Mouse (Mus musculus) heart, postnatal 10 days (tissue): ENCODE measurements around the gene Olfr917. TPM values are rescaled to one million over a fixed set of nuclear protein-coding genes. Genes with fewer than 3 reads are reported as not detected.

ENCODE experiments used
- DNase-seq, 2 experiments: peaks; one replicate each; pipeline ENCODE4 v3.0.0; 2021
- intact Hi-C: fragments of 180-260 bp; cut with DNase I; formaldehyde crosslinking; loops from one replicate; pipeline ENCODE4 v1.15.1; 2025
- total RNA-seq, 2 experiments: library from RNA; stranded (reverse); gene quantifications; 2 replicates each; pipeline ENCODE4 v1.2.3; 2021

Gene Olfr917
- total RNA-seq = not detected

- intact Hi-C loops = no loop called here
- DNase-seq = no peak
Measured at GRCm38 (mm10) chr9:38665742-38666141, at the start of gene Olfr917. Gene Olfr917 (minus strand): TSS chr9:38665842.

- intact Hi-C loops = no loop called here
- DNase-seq = no peak
Measured at GRCm38 (mm10) chr9:38674501-38674900, 8.9 kb upstream of the Olfr917 start, which contains the start of gene Olfr918. Gene Olfr918 (minus strand): TSS chr9:38674601.

- no peak for DNase-seq
- intact Hi-C loops = no loop called here
Measured at GRCm38 (mm10) chr9:38672887-38673286, 7.2 kb upstream of the Olfr917 start.

GRCm38 (mm10) chr9:38659775-38660174 is 5.9 kb downstream of the Olfr917 start, which contains the start of gene Olfr916:
Gene Olfr916 (minus strand): TSS chr9:38659875.
- intact Hi-C loops = no loop called here
- DNase-seq = no peak

GRCm38 (mm10) chr9:38632406-38632805 is 33.2 kb downstream of the Olfr917 start:
- intact Hi-C loops = no loop called here

More at GRCm38 (mm10) chr9:38632406-38632805, 33.2 kb downstream of the Olfr917 start:
- no peak for DNase-seq

Other genes starting within 250 kb of the Olfr917 start
- not detected for gene Olfr901, start 236.4 kb downstream of the Olfr917 start, total RNA-seq
- not detected for gene Olfr902, start 218.2 kb downstream of the Olfr917 start, total RNA-seq
- gene Olfr904, start 202.7 kb downstream of the Olfr917 start, total RNA-seq = not detected
- not detected for gene Olfr905, start 194.7 kb downstream of the Olfr917 start, total RNA-seq
- not detected for gene Olfr906, start 178.8 kb downstream of the Olfr917 start, total RNA-seq
- not detected for gene Olfr907, start 170.0 kb downstream of the Olfr917 start, total RNA-seq
- gene Olfr911-ps1, start 144.3 kb downstream of the Olfr917 start, total RNA-seq = not detected
- not detected for gene Olfr910, start 128.0 kb downstream of the Olfr917 start, total RNA-seq
- not detected for gene Olfr912, start 85.7 kb downstream of the Olfr917 start, total RNA-seq
- not detected for gene Olfr913, start 73.1 kb downstream of the Olfr917 start, total RNA-seq
- gene Olfr914, start 60.7 kb downstream of the Olfr917 start, total RNA-seq = not detected
- gene Olfr916, start 6.0 kb downstream of the Olfr917 start, total RNA-seq = not detected
- not detected for gene Olfr918, start 8.8 kb upstream of the Olfr917 start, total RNA-seq
- gene Olfr919, start 37.8 kb upstream of the Olfr917 start, total RNA-seq = not detected
- 10 to 100 TPM; 29.9 to 34.3 TPM for gene Vwa5a, start 52.4 kb upstream of the Olfr917 start, total RNA-seq
- under 1 TPM; 0.07 to 0.12 TPM for gene Olfr920, start 86.5 kb upstream of the Olfr917 start, total RNA-seq
- not detected for gene Olfr921, start 107.2 kb upstream of the Olfr917 start, total RNA-seq
- not detected for gene Olfr922, start 148.8 kb upstream of the Olfr917 start, total RNA-seq
- not detected for gene Olfr923, start 160.7 kb upstream of the Olfr917 start, total RNA-seq
- gene Olfr924, start 178.6 kb upstream of the Olfr917 start, total RNA-seq = not detected
- not detected for gene Olfr26, start 189.2 kb upstream of the Olfr917 start, total RNA-seq
- gene Olfr926, start 211.3 kb upstream of the Olfr917 start, total RNA-seq = not detected